Mouse (Mus musculus) limb, embryonic 14.5 days (tissue): ENCODE results near the gene Ints14. TPM values are rescaled to one million over a fixed set of nuclear protein-coding genes. Genes with fewer than 3 reads are reported as not detected.

Source experiments
- ATAC-seq: fragments of 200-750 bp; cut with Nextera tagmentation; 2 replicates; pipeline ENCODE4 v1.8.0; 2017; ENCODE audit warnings: low read depth, moderate number of reproducible peaks, moderate TSS enrichment; ENCODE audit not compliant: low FRiP score
- DNase-seq: peaks from one replicate; pipeline ENCODE4 v3.0.0-alpha.2; 2015; ENCODE audit warnings: low spot score
- H3K27ac ChIP-seq: fragments of 300-500 bp; sonication (generic); replicated peaks from 2 replicates; pipeline ENCODE4 v1.5.1; 2014; ENCODE audit warnings: low read depth, mild to moderate bottlenecking, low read length, moderate library complexity, mixed read lengths
- H3K27me3 ChIP-seq: fragments of 300-500 bp; sonication (generic); 2 replicates; pipeline ENCODE4 v1.6.1; 2014; ENCODE audit warnings: low read length, mixed read lengths; ENCODE audit not compliant: control insufficient read depth, insufficient read depth
- H3K36me3 ChIP-seq: fragments of 300-500 bp; sonication (generic); 2 replicates; pipeline ENCODE4 v1.6.1; 2014; ENCODE audit warnings: mild to moderate bottlenecking, low read length, moderate library complexity, mixed read lengths; ENCODE audit not compliant: control insufficient read depth, insufficient read depth
- H3K4me1 ChIP-seq: fragments of 300-500 bp; sonication (generic); 2 replicates; pipeline ENCODE4 v1.6.1; 2014; ENCODE audit warnings: antibody characterized with exemption, low read length, mixed read lengths; ENCODE audit not compliant: control insufficient read depth, insufficient read depth
- H3K4me2 ChIP-seq: fragments of 300-500 bp; sonication (generic); replicated peaks from 2 replicates; pipeline ENCODE4 v1.6.1; 2014; ENCODE audit warnings: low read depth, mild to moderate bottlenecking, low read length, moderate library complexity; ENCODE audit not compliant: severe bottlenecking
- H3K4me3 ChIP-seq: fragments of 300-500 bp; sonication (generic); replicated peaks from 2 replicates; pipeline ENCODE4 v1.5.1; 2014; ENCODE audit warnings: low read length
- H3K9ac ChIP-seq: fragments of 300-500 bp; sonication (generic); 2 replicates; pipeline ENCODE4 v1.6.1; 2014; ENCODE audit warnings: mild to moderate bottlenecking, low read depth, low read length, moderate library complexity; ENCODE audit not compliant: severe bottlenecking
- H3K9me3 ChIP-seq: fragments of 300-500 bp; sonication (generic); 2 replicates; pipeline ENCODE4 v1.6.1; 2016; ENCODE audit warnings: low read length; ENCODE audit not compliant: control insufficient read depth
- POLR2A ChIP-seq: fragments of 200-500 bp; IDR thresholded peaks from 2 replicates; pipeline ENCODE4 v1.8.0; 2012; ENCODE audit warnings: inconsistent platforms, mild to moderate bottlenecking, moderate library complexity, borderline replicate concordance; ENCODE audit not compliant: insufficient read depth, insufficient read length; ENCODE audit errors: extremely low read depth
- WGBS: fragments of 180-500 bp; shearing (Covaris S2); extraction: QIAGEN DNeasy Blood & Tissue Kit; methylation state at CpG from one replicate; pipeline ENCODE4 v1.1.7; 2014; 5-methylcytosine and 5-hydroxymethylcytosine counted together
- polyA plus RNA-seq, 2 experiments: library from polyadenylated mRNA; depleted of rRNA in 1 of 2; stranded (reverse) in 1 of 2; unstranded in 1 of 2; fragments of >200 nt; fragmentation: Nextera tagmentation in 1 of 2; extraction: Ambion mirVana in 1 of 2; gene quantifications; 2 replicates each; pipeline versions ENCODE4 v1.2.1 to v1.2.3; 2012 to 2014

Ints14 gene
- polyA plus RNA-seq, 2 experiments, result 38.1 to 50.4 TPM

DNA sequence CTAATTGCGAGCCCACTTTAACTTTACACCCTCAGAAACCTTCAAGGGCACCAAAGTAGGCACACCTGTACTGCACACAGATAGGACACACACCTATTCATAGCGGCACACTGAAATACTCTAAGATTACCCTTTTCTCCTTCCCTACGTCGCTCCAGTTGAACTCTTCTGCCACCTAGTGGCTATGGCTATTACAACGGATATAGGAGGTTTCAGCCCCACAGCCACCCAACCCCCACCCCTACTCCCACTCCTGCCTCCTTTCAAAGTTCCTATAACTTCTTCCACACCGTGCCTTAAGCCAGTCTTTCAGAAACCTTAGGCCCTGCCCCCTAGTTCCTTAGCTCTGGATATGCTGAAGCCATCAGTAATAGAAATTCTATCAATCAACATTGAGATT, 24.2 kb upstream of the Ints14 start:
- Histone ChIP-seq H3K36me3 (no peaks in the 10 kb centered on the region), H3K9me3 (no peaks in the 10 kb centered on the region), H3K9ac (no peak overlapping the region), H3K4me1 (peaks cover 17% of the 10 kb centered on the region), H3K4me3 (no peak overlapping the region), H3K27ac (no peak overlapping the region), H3K4me2 (no peak overlapping the region), H3K27me3 (no peaks in the 10 kb centered on the region)
- WGBS, result 9% methylated on average over 6 of the region's 6 CpGs
- ATAC-seq (no peak), DNase-seq (peak; percentile 35)
- TF ChIP-seq POLR2A, result no peak

- no peaks in the 10 kb centered on the region for H3K36me3 ChIP-seq
- H3K27ac ChIP-seq, result no peak overlapping the region
- DNase-seq (no peak), ATAC-seq (no peak)
- no peak for TF ChIP-seq POLR2A
- no peak overlapping the region for H3K4me2 ChIP-seq
- H3K4me3 ChIP-seq, result no peak overlapping the region
- WGBS, result 61% methylated on average over 5 of the region's 5 CpGs
- no peak overlapping the region for H3K9ac ChIP-seq
- peaks cover 20% of the 10 kb centered on the region for H3K4me1 ChIP-seq
- no peaks in the 10 kb centered on the region for H3K27me3 ChIP-seq
- H3K9me3 ChIP-seq, result no peaks in the 10 kb centered on the region
Observed at GRCm38 (mm10) chr9:64937491-64937890, 23.2 kb upstream of the Ints14 start.

DNA sequence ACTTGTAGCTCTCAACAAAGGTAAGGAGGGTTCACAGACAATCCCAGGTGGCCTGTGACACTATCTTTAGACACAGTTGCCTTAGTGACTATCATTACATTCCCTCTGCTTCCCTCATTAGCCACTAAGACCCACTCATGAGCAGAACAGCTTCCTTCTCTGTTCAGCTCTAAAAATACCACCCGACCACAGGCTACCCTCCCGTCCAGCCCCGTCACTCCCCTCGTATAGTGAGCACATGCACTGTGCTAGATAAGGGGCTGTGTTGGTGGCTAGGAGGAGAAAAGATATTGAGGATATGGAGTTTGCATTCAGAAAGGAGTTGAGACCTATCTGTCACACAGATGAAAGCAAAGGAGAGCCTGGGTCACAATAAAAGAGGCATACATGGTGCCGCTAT, 22.2 kb upstream of the Ints14 start:
- Histone ChIP-seq H3K9me3 (no peaks in the 10 kb centered on the region), H3K4me2 (no peak overlapping the region), H3K9ac (no peak overlapping the region), H3K4me3 (no peak overlapping the region), H3K27ac (no peak overlapping the region), H3K4me1 (peaks cover 20% of the 10 kb centered on the region), H3K36me3 (no peaks in the 10 kb centered on the region), H3K27me3 (no peaks in the 10 kb centered on the region)
- DNase-seq (no peak), ATAC-seq (no peak)
- WGBS, result 75% methylated on average over 5 of the region's 5 CpGs
- no peak for TF ChIP-seq POLR2A

GRCm38 (mm10) chr9:64939281-64939680, 21.4 kb upstream of the Ints14 start:
- Histone ChIP-seq H3K36me3 (no peaks in the 10 kb centered on the region), H3K27me3 (no peaks in the 10 kb centered on the region), H3K9ac (no peak overlapping the region), H3K27ac (no peak overlapping the region), H3K4me2 (no peak overlapping the region), H3K9me3 (no peaks in the 10 kb centered on the region), H3K4me1 (peaks cover 18% of the 10 kb centered on the region), H3K4me3 (no peak overlapping the region)
- ATAC-seq, result no peak
- TF ChIP-seq POLR2A, result no peak
- no peak for DNase-seq
- WGBS, result 60% methylated on average over 4 of the region's 4 CpGs

DNA sequence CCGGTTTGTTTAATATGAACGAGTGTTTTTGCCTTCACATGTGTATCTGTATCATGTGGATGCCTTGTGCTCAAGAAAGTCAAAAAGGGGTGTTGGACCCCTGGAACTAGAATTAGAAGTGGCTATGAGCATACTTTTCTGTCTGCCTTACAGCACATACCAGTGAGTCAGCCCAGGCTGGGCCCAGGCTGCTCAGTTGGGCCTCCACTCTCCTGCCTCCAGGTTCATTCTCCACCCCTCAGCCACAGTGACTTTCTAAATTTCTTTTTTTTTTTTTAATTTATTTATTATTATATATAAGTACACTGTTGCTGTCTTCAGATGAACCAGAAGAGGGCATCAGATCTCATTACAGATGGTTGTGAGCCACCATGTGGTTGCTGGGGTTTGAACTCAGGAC, 20.9 kb upstream of the Ints14 start:
- H3K27ac ChIP-seq, result no peak overlapping the region
- H3K36me3 ChIP-seq, result no peaks in the 10 kb centered on the region
- no peak for TF ChIP-seq POLR2A
- WGBS, result 87% methylated on average over 2 of the region's 2 CpGs
- no peak overlapping the region for H3K4me2 ChIP-seq
- no peaks in the 10 kb centered on the region for H3K27me3 ChIP-seq
- H3K9me3 ChIP-seq, result no peaks in the 10 kb centered on the region
- H3K4me1 ChIP-seq, result peaks cover 18% of the 10 kb centered on the region
- no peak for ATAC-seq
- no peak for DNase-seq
- H3K9ac ChIP-seq, result no peak overlapping the region
- H3K4me3 ChIP-seq, result no peak overlapping the region
